Mouse (Mus musculus) right cerebral cortex, postnatal 10 days (tissue): ENCODE data around the gene Usp5.
A peak's percentile ranks its signal among the peaks of the same experiment; 100 is the strongest.

Source experiments
- DNase-seq, 2 experiments: peaks; one replicate each; pipeline ENCODE4 v3.0.0; 2021; ENCODE audit warnings: low spot score in 2 of 2

Usp5 gene

GRCm38 (mm10) chr6:124828868-124829798, at the start of gene Usp5, which contains the start of gene Cdca3:
Gene Usp5 (minus strand): TSS chr6:124829484.
Gene Cdca3 (plus strand): TSS chr6:124829547.
- DNase-seq, result peak; percentile 100

DNA sequence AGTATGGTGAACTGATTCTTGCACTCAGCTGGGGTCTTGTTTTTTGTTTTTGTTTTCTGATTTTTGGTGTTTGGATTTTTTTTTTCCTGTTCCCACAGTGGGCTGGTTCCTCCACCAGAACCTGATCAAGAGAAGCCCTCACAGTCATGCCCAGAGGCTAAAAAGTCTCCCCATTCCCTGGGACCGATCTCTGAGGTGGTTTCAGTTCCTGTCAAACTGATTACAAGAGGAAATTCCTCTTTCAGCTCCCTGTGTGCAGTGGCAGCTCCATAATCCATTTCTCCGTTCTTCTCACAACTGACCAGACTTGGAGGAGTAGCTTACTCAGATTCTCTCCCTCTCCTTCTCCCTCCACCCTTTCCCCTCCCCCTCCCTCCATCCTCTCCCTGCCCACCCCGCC, 45.1 kb upstream of the Usp5 start:
- no peak for DNase-seq

- no peak for DNase-seq
Measured at GRCm38 (mm10) chr6:124866560-124866959, 37.3 kb upstream of the Usp5 start.

- DNase-seq, result peak in 1 of 2 experiments; percentile 35
Measured at GRCm38 (mm10) chr6:124865766-124866362, 36.6 kb upstream of the Usp5 start.

DNA sequence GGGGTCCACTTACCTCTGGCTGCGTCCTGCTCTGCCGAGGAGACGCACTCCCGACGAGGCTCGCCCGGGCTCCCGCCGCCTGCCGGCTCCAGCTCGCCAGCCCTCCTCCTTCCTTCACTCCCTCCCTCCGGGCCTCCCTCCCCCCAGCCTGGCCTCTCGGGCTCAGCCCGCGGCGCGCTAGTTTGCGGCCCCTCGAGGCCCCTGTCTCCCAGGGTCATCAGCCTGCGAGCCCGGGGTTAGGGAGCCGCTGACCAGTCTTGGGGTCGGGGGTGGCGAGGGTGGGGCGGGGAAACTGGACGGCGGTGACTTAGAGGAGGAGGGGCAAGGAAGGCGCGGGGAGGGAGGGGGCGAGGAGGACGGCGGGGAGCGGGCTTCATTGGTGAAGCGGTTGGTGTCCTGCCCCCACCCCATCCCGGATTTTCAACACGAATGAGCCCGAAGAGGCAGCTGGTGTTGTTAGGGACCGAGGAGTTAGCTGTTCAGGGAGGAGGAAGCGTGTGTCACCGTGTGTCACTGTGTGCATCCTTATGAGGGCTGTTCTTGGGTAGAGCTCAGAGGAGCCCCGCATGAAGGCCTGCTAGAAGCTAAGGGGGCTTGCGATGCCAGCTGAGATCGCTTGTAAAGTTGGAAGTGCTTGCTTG, 34.5 kb upstream of the Usp5 start, which contains the start of gene Gpr162:
Gpr162 (minus strand) TSS at position 326 of the 641 bp plus-strand sequence.
- DNase-seq, result peak; percentile 87 to 92

DNA sequence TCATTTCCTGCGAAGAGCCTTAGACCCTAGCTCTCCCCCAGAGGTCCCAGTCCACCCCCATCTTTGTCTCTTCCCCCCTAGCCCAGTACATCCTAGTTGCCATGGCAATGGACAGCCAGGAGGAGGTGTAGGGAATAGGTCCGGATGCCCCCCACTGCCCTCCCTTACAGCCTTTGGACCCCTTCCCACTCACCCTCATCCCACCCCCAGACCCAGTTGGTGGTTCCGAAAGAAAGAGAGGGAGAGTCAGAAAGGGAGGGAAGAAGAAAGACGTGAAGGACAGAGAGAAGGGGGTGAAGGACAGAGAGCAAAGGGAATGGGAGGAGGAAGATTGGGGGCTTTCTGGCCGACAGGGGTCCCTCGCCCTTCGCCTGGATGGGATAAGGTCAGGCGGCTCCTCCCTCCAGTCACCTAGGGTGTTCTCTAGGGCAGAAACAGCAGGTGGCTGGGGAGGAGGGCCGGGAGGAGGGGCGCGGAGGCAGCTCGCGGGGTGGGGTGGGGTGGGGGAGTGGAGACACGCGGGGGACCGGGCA, 33.9 kb upstream of the Usp5 start:
- DNase-seq, result peak in 1 of 2 experiments; percentile 62

GRCm38 (mm10) chr6:124862406-124863124, 33.3 kb upstream of the Usp5 start:
- DNase-seq, result peak; percentile 64 to 74

GRCm38 (mm10) chr6:124861802-124862201, 32.5 kb upstream of the Usp5 start:
- DNase-seq, result peak in 1 of 2 experiments; percentile 46

DNA sequence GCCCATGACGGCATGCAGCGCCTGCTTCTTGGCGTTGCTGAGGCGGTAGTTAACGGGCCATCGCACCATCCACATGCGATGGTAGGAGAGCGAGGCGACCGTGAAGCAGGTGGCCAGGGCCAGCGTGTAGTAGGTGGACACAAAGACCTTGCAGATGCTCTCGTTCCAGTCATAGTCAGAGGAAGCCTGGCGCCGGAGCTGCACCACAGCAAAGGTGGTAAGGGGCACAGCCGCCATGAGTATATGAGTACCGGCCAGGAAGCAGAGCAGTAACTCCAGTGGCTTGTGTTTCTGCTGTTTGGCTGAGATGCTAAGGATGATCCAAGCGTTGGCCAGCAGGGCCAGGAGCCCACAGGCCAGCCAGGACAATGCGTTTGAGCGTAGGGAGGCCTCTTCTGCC, 32.0 kb upstream of the Usp5 start:
- peak in 1 of 2 experiments; percentile 56 for DNase-seq

GRCm38 (mm10) chr6:124860511-124860910, 31.2 kb upstream of the Usp5 start:
- DNase-seq, result peak in 1 of 2 experiments; percentile 54

DNA sequence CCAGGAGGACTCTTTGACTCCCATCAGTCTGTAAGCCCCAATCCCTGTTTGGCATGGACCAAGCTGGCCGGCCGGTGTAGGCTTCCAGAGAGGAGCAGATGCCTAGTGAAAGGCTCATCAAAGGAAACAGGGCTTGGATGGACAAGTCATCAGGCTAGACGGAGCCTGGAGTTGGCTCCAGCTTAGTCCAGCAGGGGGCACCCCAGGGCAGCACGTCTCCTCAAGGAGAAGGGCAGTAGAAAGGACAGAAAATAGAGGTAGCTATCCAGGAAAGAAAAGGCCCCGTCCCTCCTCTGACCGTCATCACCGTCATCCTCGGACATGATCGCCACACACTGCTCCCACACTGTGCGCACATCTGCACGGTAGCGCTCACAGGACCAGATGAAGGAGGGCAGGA, 30.4 kb upstream of the Usp5 start:
- DNase-seq, result peak; percentile 88 to 91

DNA sequence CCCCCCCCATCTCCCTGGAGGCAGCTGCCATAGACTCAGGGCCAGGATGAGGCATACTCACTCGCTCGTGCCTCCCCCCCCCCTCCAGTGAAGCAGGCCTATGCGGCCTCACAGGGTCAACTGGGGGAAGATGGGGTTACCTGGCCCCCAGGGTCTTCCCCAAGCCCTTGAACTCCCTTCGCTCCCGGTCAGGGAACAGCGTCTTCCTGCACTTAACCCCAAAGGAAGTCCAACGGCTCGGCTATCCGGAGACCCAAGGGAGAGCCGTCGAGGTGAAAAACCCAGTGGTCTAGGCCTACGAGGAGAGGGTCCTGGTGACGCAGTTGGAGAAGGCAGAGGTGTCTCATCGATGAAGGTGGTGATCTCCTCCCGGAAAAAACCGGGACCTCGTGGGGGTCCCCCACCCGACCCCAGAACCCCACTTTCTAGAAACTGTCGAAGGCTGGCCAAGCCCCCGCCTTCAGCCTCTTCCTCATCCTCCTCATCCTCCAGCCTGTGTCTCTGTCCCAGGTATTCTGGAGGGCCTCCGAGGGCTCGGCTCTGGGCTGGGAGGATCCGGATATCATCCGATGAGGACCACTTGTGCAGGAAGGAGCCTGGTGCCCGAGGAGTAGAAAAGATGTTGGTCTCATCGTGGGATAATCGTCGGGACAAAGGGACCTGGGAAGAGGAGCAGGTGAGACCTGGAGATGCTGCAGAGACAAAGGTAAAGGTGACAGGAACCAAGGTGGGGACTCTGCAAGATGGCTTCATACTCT, 29.5 kb upstream of the Usp5 start:
- peak; percentile 25 to 53 for DNase-seq

GRCm38 (mm10) chr6:124857840-124858530, 28.7 kb upstream of the Usp5 start:
- peak; percentile 38 to 40 for DNase-seq

- DNase-seq, result peak; percentile 92 to 93
Measured at GRCm38 (mm10) chr6:124856916-124857839, 27.9 kb upstream of the Usp5 start, which contains the start of gene P3h3. Gene P3h3 (minus strand): TSS chr6:124857752.

- DNase-seq, result peak; percentile 78 to 88
Measured at GRCm38 (mm10) chr6:124856321-124856720, 27.0 kb upstream of the Usp5 start.

DNA sequence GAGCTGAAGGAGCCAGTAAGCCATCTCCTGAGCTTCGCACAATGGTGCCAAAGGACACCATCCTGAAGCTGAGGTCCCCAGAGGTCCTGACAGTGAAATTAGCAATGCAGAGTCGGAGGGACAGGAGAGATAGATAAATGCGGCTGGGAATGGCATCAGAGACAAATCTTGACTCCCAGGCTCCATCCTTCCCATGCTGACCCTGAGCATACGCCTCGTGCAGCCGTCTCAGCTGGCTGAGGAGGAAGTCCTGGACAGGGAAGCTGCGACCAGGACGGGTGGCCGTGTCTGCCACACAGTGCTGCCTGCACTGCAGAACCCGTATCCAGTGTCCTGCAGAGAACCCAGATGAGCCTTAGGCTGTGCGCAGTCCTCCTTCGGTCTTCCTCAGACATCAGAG, 25.4 kb upstream of the Usp5 start:
- peak in 1 of 2 experiments; percentile 35 for DNase-seq

DNA sequence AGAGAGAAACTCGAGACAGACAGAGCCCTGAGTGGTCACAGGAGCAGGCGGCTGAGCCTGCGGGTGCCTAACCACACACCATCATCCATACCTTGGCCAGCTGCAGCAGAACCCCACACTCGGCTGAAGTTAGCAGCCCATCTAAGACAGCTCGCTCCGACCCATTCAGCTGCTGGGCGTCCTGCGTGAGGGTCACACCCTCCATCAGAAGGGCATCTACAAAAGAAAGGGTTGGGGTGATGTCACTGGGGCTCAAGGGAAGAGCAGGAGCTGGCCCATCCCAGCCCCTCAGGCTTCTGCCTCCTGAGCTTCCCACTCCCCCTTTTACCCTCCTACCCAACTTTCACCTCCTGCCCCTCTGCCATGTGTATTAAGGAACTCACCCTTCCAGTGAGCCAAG, 21.3 kb upstream of the Usp5 start:
- DNase-seq, result no peak

GRCm38 (mm10) chr6:124847305-124847704, 18.0 kb upstream of the Usp5 start:
- DNase-seq, result peak; percentile 94 to 96
